Mouse (Mus musculus) heart, postnatal 0 days (tissue): ENCODE measurements around the gene Sept9.

Source experiments
- CTCF ChIP-seq: IDR thresholded peaks from 2 replicates; pipeline ENCODE4 v1.5.1; 2016; ENCODE audit warnings: antibody characterized with exemption, control low read depth, low read depth
- EP300 ChIP-seq: IDR thresholded peaks from 2 replicates; pipeline ENCODE4 v1.6.1; 2016; ENCODE audit warnings: antibody characterized with exemption, low read depth

- TF ChIP-seq CTCF (no peak), EP300 (no peak)
Observed at GRCm38 (mm10) chr11:117235086-117235897, 35.8 kb downstream of the Sept9 start.
